ENCODE assay signal across 9 mouse cellular contexts in genomic region chr5:64806600-64806999, GRCm38 (mm10). TPM values are rescaled to one million over a fixed set of nuclear protein-coding genes. Genes with fewer than 3 reads are reported as not detected.
DNase-seq lines count a peak whose midpoint lies in the region; ATAC-seq and TF ChIP-seq lines count a peak whose summit lies in the region.
"Had no signal": no experiment of that assay in that cellular context is flagged by ENCODE, and none has a peak within 500 bp of the region (broad histone marks: within the 10 kb centered on the region; RNA-seq: fewer than 3 reads in every experiment).

No protein-coding gene starts in this region.

- H3K27ac ChIP-seq in heart, embryonic 16.5 days (ENCODE audit: low read length), result peak overlapping the region; percentile 91
- peak overlapping the region; percentile 79 for H3K27ac ChIP-seq in bone marrow, adult 2 months (ENCODE audit: control insufficient read depth, insufficient read depth, low read depth, low read length, poor library complexity)
- H3K27ac ChIP-seq in hindbrain, embryonic 12.5 days, result peak overlapping the region; percentile 90
- peak overlapping the region; percentile 87 for H3K27ac ChIP-seq in midbrain, embryonic 12.5 days (replicated peaks)

- intact Hi-C loops in heart, postnatal 36 days (cut with DNase I), result no loop called here
- intact Hi-C loops in left cerebral cortex, postnatal 36 days (cut with DNase I), result no loop called here

- ATAC-seq in heart, embryonic 16.5 days (replicated peaks; ENCODE audit: extremely low read depth, insufficient read depth, low FRiP score), result no peak
- ATAC-seq in hindbrain, embryonic 12.5 days (ENCODE audit: low FRiP score), result no peak
- ATAC-seq in midbrain, embryonic 12.5 days (ENCODE audit: low FRiP score, low read depth), result no peak

- H3K4me1 ChIP-seq in heart, embryonic 16.5 days (ENCODE audit: control insufficient read depth, insufficient read depth, low read length), result peaks cover 61% of the 10 kb centered on the region
- H3K4me1 ChIP-seq in bone marrow, adult 2 months (ENCODE audit: control insufficient read depth, insufficient read depth, low read length), result peaks cover 13% of the 10 kb centered on the region
- peaks cover 59% of the 10 kb centered on the region for H3K4me1 ChIP-seq in hindbrain, embryonic 12.5 days
- H3K4me1 ChIP-seq in midbrain, embryonic 12.5 days, result peaks cover 58% of the 10 kb centered on the region

- H3K27me3 ChIP-seq in heart, embryonic 16.5 days (ENCODE audit: control insufficient read depth, insufficient read depth, low read length), result no peaks in the 10 kb centered on the region
- H3K27me3 ChIP-seq in hindbrain, embryonic 12.5 days, result no peaks in the 10 kb centered on the region
- no peaks in the 10 kb centered on the region for H3K27me3 ChIP-seq in midbrain, embryonic 12.5 days

- TF ChIP-seq CTCF in bone marrow, adult 2 months (IDR thresholded peaks at IDR 0.05; ENCODE audit: control insufficient read depth, insufficient read depth, low read length), result no peak

- peak overlapping the region; percentile 57 for H3K4me3 ChIP-seq in heart, embryonic 16.5 days (ENCODE audit: low read length)
- peak overlapping the region; percentile 21 for H3K4me3 ChIP-seq in bone marrow, adult 2 months (replicated peaks; ENCODE audit: control insufficient read depth, low read depth, low read length)
- H3K4me3 ChIP-seq in hindbrain, embryonic 12.5 days, result peak overlapping the region; percentile 85
- H3K4me3 ChIP-seq in midbrain, embryonic 12.5 days, result peak overlapping the region; percentile 71; the same call in 1 of the 2 replicates

- TF ChIP-seq POLR2A in bone marrow, adult 2 months (IDR thresholded peaks at IDR 0.05; ENCODE audit: borderline replicate concordance, control insufficient read depth, low read depth, low read length), result no peak

- H3K4me2 ChIP-seq in heart, embryonic 16.5 days (ENCODE audit: low read depth, low read length), result peak overlapping the region; percentile 77
- H3K4me2 ChIP-seq in hindbrain, embryonic 12.5 days (replicated peaks), result peak overlapping the region; percentile 72
- peak overlapping the region; percentile 67 for H3K4me2 ChIP-seq in midbrain, embryonic 12.5 days (replicated peaks)

- WGBS in heart, embryonic 16.5 days, result 23% methylated on average over 2 of the region's 2 CpGs
- 23% methylated on average over 2 of the region's 2 CpGs for WGBS in bone marrow, adult 2 months
- WGBS in hindbrain, embryonic 12.5 days, result 25% methylated on average over 2 of the region's 2 CpGs
- 8% methylated on average over 2 of the region's 2 CpGs for WGBS in midbrain, embryonic 12.5 days

- no peak for DNase-seq in heart, postnatal 36 days
- DNase-seq in ovary, postnatal 14 days (ENCODE audit: low spot score), result no peak
- DNase-seq in left cerebral cortex, postnatal 36 days (ENCODE audit: low spot score in 2 of 2), result no peak
- no peak for DNase-seq in retina, embryonic 14.5 days (ENCODE audit: low spot score)

- peak overlapping the region; percentile 72 for H3K9ac ChIP-seq in heart, embryonic 16.5 days (ENCODE audit: low read length)
- H3K9ac ChIP-seq in hindbrain, embryonic 12.5 days, result peak overlapping the region; percentile 59; the same call in 1 of the 2 replicates
- peak overlapping the region; percentile 56 for H3K9ac ChIP-seq in midbrain, embryonic 12.5 days (replicated peaks)

- no peaks in the 10 kb centered on the region for H3K36me3 ChIP-seq in heart, embryonic 16.5 days (ENCODE audit: control insufficient read depth, insufficient read depth)
- H3K36me3 ChIP-seq in hindbrain, embryonic 12.5 days, result no peaks in the 10 kb centered on the region
- no peaks in the 10 kb centered on the region for H3K36me3 ChIP-seq in midbrain, embryonic 12.5 days

- H3K9me3 ChIP-seq in heart, embryonic 16.5 days (replicated peaks; ENCODE audit: control insufficient read depth, low read length), result no peaks in the 10 kb centered on the region
- no peaks in the 10 kb centered on the region for H3K9me3 ChIP-seq in hindbrain, embryonic 12.5 days (replicated peaks)
- H3K9me3 ChIP-seq in midbrain, embryonic 12.5 days, result no peaks in the 10 kb centered on the region
- H3K9me3 ChIP-seq: G1E had no signal

RNA-seq across cellular contexts. Expression of gene Klf3, which starts 3.4 kb away (rescaled TPM):
- polyA plus RNA-seq in heart, embryonic 16.5 days (2015; fragmentation: Nextera tagmentation; extraction: Ambion mirVana), result 41.2 and 41.9 TPM in 2 replicates
- total RNA-seq in heart, postnatal 36 days (2021), result 10 to 100 TPM; 54.8 to 58.9 TPM
- 60.7 and 72.8 TPM in 2 replicates for polyA plus RNA-seq in bone marrow, adult 2 months (2011; ENCODE audit: insufficient read depth, insufficient read length, low replicate concordance, missing spikeins)
- polyA plus RNA-seq in hindbrain, embryonic 12.5 days (2016; fragmentation: Nextera tagmentation; extraction: Ambion mirVana), result 44.6 and 50.7 TPM in 2 replicates
- 37.4 and 39.9 TPM in 2 replicates for polyA plus RNA-seq in midbrain, embryonic 12.5 days (2016; fragmentation: Nextera tagmentation; extraction: Ambion mirVana)
- total RNA-seq in left cerebral cortex, postnatal 36 days (2021), result 10 to 100 TPM; 25.7 to 31.5 TPM

Comparison
In these comparisons a context has a peak if more than half of its experiments do, and no peak if none do; other contexts are left out.
1. H3K4me3 ChIP-seq: peak in every context shown above with its lines; median percentile 85 in hindbrain, embryonic 12.5 days; 71 in midbrain, embryonic 12.5 days; 57 in heart, embryonic 16.5 days; 21 in bone marrow, adult 2 months.